Mouse (Mus musculus) liver, postnatal 0 days (tissue): Measurements from ENCODE around the gene Hoxa6. TPM values are rescaled to one million over a fixed set of nuclear protein-coding genes. Genes with fewer than 3 reads are reported as not detected.

ENCODE experiments used
- ATAC-seq: fragments of 200-750 bp; cut with Nextera tagmentation; 2 replicates; pipeline ENCODE4 v1.8.0; 2017; ENCODE audit warnings: mild to moderate bottlenecking, moderate library complexity
- DNase-seq: peaks from one replicate; pipeline ENCODE4 v3.0.0-alpha.2; 2016
- H3K27ac ChIP-seq: fragments of 300-500 bp; sonication (generic); 2 replicates; pipeline ENCODE4 v1.5.1; 2014; ENCODE audit warnings: antibody characterized with exemption, moderate library complexity, mild to moderate bottlenecking, low read depth
- H3K27me3 ChIP-seq: fragments of 300-500 bp; sonication (generic); 2 replicates; pipeline ENCODE4 v1.6.1; 2014; ENCODE audit warnings: low read length, control low read depth, mixed read lengths; ENCODE audit not compliant: insufficient read depth
- H3K36me3 ChIP-seq: fragments of 300-500 bp; sonication (generic); replicated peaks from 2 replicates; pipeline ENCODE4 v1.6.1; 2014; ENCODE audit warnings: mild to moderate bottlenecking, control low read depth, low read length, moderate library complexity, mixed read lengths; ENCODE audit not compliant: insufficient read depth
- H3K4me1 ChIP-seq: fragments of 300-500 bp; sonication (generic); 2 replicates; pipeline ENCODE4 v1.6.1; 2014; ENCODE audit warnings: antibody characterized with exemption, mild to moderate bottlenecking, control low read depth; ENCODE audit not compliant: insufficient read depth
- H3K4me2 ChIP-seq: fragments of 300-500 bp; sonication (generic); 2 replicates; pipeline ENCODE4 v1.6.1; 2014; ENCODE audit warnings: low read depth, mild to moderate bottlenecking, low read length, moderate library complexity, mixed read lengths
- H3K4me3 ChIP-seq: fragments of 300-500 bp; sonication (generic); 2 replicates; pipeline ENCODE4 v1.5.1; 2014; ENCODE audit warnings: low read depth, low read length
- H3K9ac ChIP-seq: fragments of 300-500 bp; sonication (generic); replicated peaks from 2 replicates; pipeline ENCODE4 v1.6.1; 2014; ENCODE audit warnings: mild to moderate bottlenecking, moderate library complexity
- H3K9me3 ChIP-seq: fragments of 300-500 bp; sonication (generic); 2 replicates; pipeline ENCODE4 v1.6.1; 2016; ENCODE audit warnings: mild to moderate bottlenecking, control low read depth, low read length, mixed read lengths
- CTCF ChIP-seq: sonication (generic); IDR thresholded peaks from 2 replicates; pipeline ENCODE4 v1.5.1; 2016; ENCODE audit warnings: antibody characterized with exemption, low read depth
- EP300 ChIP-seq: IDR thresholded peaks from 2 replicates; pipeline ENCODE4 v1.6.1; 2016; ENCODE audit warnings: antibody characterized with exemption, low read depth, mild to moderate bottlenecking
- WGBS: fragments of 180-500 bp; shearing (Covaris S2); extraction: QIAGEN DNeasy Blood & Tissue Kit; methylation state at CpG from one replicate; pipeline ENCODE4 v1.1.7; 2014; ENCODE audit not compliant: insufficient replicate concordance; 5-methylcytosine and 5-hydroxymethylcytosine counted together
- polyA plus RNA-seq: library from polyadenylated mRNA; unstranded; fragments of >200 nt; fragmentation: Nextera tagmentation; extraction: Ambion mirVana; gene quantifications from 2 replicates; pipeline ENCODE4 v1.2.1, GENCODE M21; 2015

The Hoxa6 gene
- polyA plus RNA-seq, 1 experiment from 2014 or later = not detected

GRCm38 (mm10) chr6:52194690-52195089 is 13.8 kb downstream of the Hoxa6 start:
- DNase-seq (no peak), ATAC-seq (no peak)
- Histone ChIP-seq H3K4me1 (peaks cover 9% of the 10 kb centered on the region), H3K27ac (no peak overlapping the region), H3K36me3 (no peaks in the 10 kb centered on the region), H3K9me3 (no peaks in the 10 kb centered on the region), H3K4me3 (no peak overlapping the region), H3K4me2 (no peak overlapping the region), H3K27me3 (peaks cover 63% of the 10 kb centered on the region), H3K9ac (no peak overlapping the region)
- WGBS = 53% methylated on average over 10 of the region's 10 CpGs
- TF ChIP-seq EP300 (no peak), CTCF (no peak)

- H3K27me3 ChIP-seq = peaks cover 70% of the 10 kb centered on the region
- no peak overlapping the region for H3K27ac ChIP-seq
- peaks cover 9% of the 10 kb centered on the region for H3K4me1 ChIP-seq
- peak overlapping the region; percentile 50 for H3K9ac ChIP-seq
- ATAC-seq = peak; percentile 84
- no peak for TF ChIP-seq EP300
- peak; percentile 82 for DNase-seq
- peak overlapping the region; percentile 73 for H3K4me2 ChIP-seq
- 2% methylated on average over 29 of the region's 55 CpGs for WGBS
- no peaks in the 10 kb centered on the region for H3K36me3 ChIP-seq
- peak overlapping the region; percentile 55 for H3K4me3 ChIP-seq
- H3K9me3 ChIP-seq = no peaks in the 10 kb centered on the region
These were observed 16.5 kb downstream of the Hoxa6 start for GRCm38 (mm10) chr6:52191860-52192550.

DNA sequence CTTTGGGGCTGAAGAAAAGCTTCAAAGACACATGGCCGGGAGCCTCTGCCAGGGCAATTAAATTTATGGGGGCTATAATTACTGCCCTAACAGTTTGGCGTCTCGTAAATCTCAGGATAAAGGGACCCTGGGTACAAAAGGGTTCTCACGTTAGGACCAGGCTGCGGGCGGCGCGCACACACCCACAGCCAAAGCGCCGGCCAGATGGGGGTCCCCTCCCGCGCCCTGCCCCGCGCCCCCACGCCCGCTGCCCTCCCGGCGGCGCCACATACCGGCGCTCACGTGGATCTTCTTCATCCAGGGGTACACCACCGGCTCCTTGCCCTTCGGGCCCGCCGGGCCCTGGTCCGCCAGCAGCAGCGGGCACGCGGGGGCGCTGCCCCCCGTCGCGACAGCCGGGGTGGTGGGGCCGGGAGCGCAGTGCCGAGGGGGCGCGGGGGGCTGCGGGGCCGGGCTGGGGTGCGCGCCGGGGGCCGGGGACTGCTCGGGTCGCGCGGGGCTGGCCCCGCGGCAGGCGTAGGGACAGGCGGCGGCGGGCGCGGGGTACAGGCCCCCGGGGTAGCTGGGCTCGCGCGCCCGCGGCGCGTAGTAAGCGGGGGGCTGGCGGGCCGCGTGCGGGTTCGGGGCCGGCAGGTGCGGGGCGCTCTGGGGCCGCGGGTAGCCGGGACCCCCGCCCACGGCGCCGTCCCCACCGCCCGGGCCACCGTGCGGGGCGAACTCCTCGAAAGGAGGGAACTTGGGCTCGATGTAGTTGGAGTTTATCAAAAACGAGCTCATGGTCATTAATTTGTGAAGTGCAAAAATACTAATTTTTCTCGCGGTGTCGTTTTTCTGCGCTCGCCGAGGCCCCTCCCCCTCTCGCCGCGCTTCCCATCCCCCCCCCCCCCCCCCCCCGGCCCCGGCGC is 17.4 kb downstream of the Hoxa6 start, which contains the start of gene Hoxa4:
Gene Hoxa4 (minus strand): TSS at position 848 of the 905 bp plus-strand sequence.
- H3K4me3 ChIP-seq = peak within 1 kb of the TSS; percentile 55
- peak within 1 kb of the TSS; percentile 31 for H3K27ac ChIP-seq

GRCm38 (mm10) chr6:52190410-52190809 is 18.1 kb downstream of the Hoxa6 start:
- Histone ChIP-seq H3K9me3 (no peaks in the 10 kb centered on the region), H3K36me3 (no peaks in the 10 kb centered on the region), H3K27ac (no peak overlapping the region), H3K4me2 (peak overlapping the region; percentile 73), H3K4me3 (peak overlapping the region; percentile 55; the same call in 1 of the 2 replicates), H3K27me3 (peaks cover 76% of the 10 kb centered on the region), H3K4me1 (peaks cover 9% of the 10 kb centered on the region), H3K9ac (no peak overlapping the region)
- DNase-seq (no peak), ATAC-seq (no peak)
- WGBS = 38% methylated on average over 23 of the region's 23 CpGs
- TF ChIP-seq CTCF (no peak), EP300 (no peak)

More for the DNA sequence above, 17.4 kb downstream of the Hoxa6 start, which contains the start of gene Hoxa4:
- DNase-seq (no peak), ATAC-seq (peak; percentile 21; the same call in 1 of the 2 replicates)
- Histone ChIP-seq H3K36me3 (no peaks in the 10 kb centered on the region), H3K9me3 (no peaks in the 10 kb centered on the region), H3K9ac (peak within 1 kb of the TSS; percentile 58), H3K4me1 (peaks cover 9% of the 10 kb centered on the region), H3K27me3 (peaks cover 74% of the 10 kb centered on the region), H3K4me2 (peak within 1 kb of the TSS; percentile 73)
- WGBS = 4% methylated on average over 60 of the region's 102 CpGs
- TF ChIP-seq EP300 (no peak), CTCF (no peak)

GRCm38 (mm10) chr6:52189909-52190308 is 18.6 kb downstream of the Hoxa6 start:
- no peak for TF ChIP-seq CTCF
- no peak for TF ChIP-seq EP300
- Histone ChIP-seq H3K4me3 (no peak overlapping the region), H3K27me3 (peaks cover 77% of the 10 kb centered on the region), H3K36me3 (no peaks in the 10 kb centered on the region), H3K4me1 (peaks cover 9% of the 10 kb centered on the region), H3K27ac (no peak overlapping the region), H3K9me3 (no peaks in the 10 kb centered on the region), H3K9ac (no peak overlapping the region), H3K4me2 (peak overlapping the region; percentile 73; the same call in 1 of the 2 replicates)
- 46% methylated on average over 8 of the region's 8 CpGs for WGBS
- DNase-seq (no peak), ATAC-seq (no peak)

- H3K4me1 ChIP-seq = peaks cover 9% of the 10 kb centered on the region
- H3K27me3 ChIP-seq = peaks cover 80% of the 10 kb centered on the region
- no peaks in the 10 kb centered on the region for H3K9me3 ChIP-seq
- no peaks in the 10 kb centered on the region for H3K36me3 ChIP-seq
- no peak overlapping the region for H3K4me3 ChIP-seq
- TF ChIP-seq EP300 (no peak), CTCF (no peak)
- H3K4me2 ChIP-seq = no peak overlapping the region
- ATAC-seq = no peak
- no peak overlapping the region for H3K27ac ChIP-seq
- 45% methylated on average over 5 of the region's 5 CpGs for WGBS
- no peak overlapping the region for H3K9ac ChIP-seq
- DNase-seq = no peak
These were observed 19.3 kb downstream of the Hoxa6 start for GRCm38 (mm10) chr6:52189172-52189591.
